Mouse (Mus musculus) embryo, embryonic 11.5 days (tissue): ENCODE results near the gene Ttc21a.

Experiments used
- DNase-seq: peaks from one replicate; pipeline ENCODE4 v3.0.0-alpha.2; 2012; ENCODE audit warnings: low read depth, low spot score

Ttc21a gene

GRCm38 (mm10) chr9:119941407-119941806, 4.0 kb downstream of the Ttc21a start:
- no peak for DNase-seq

GRCm38 (mm10) chr9:119941861-119942260, 4.5 kb downstream of the Ttc21a start:
- DNase-seq, result no peak

GRCm38 (mm10) chr9:119943326-119943725, 5.9 kb downstream of the Ttc21a start:
- DNase-seq, result no peak

- DNase-seq, result no peak
These were observed 7.9 kb downstream of the Ttc21a start for GRCm38 (mm10) chr9:119945173-119945900.

- no peak for DNase-seq
These were observed 11.4 kb downstream of the Ttc21a start for GRCm38 (mm10) chr9:119948804-119949203.

- DNase-seq, result no peak
These were observed 13.0 kb downstream of the Ttc21a start for GRCm38 (mm10) chr9:119950434-119950833.

- no peak for DNase-seq
These were observed 14.0 kb downstream of the Ttc21a start for GRCm38 (mm10) chr9:119951388-119951787.

GRCm38 (mm10) chr9:119958835-119959234, 21.4 kb downstream of the Ttc21a start:
- DNase-seq, result no peak

GRCm38 (mm10) chr9:119962216-119962615, 24.8 kb downstream of the Ttc21a start:
- no peak for DNase-seq

GRCm38 (mm10) chr9:119962987-119963667, 25.7 kb downstream of the Ttc21a start:
- DNase-seq, result peak; percentile 52

GRCm38 (mm10) chr9:119964206-119964605, 26.8 kb downstream of the Ttc21a start:
- DNase-seq, result no peak

- DNase-seq, result no peak
These were observed 27.8 kb downstream of the Ttc21a start for GRCm38 (mm10) chr9:119965186-119965585.

GRCm38 (mm10) chr9:119966221-119966910, 29.0 kb downstream of the Ttc21a start:
- no peak for DNase-seq

- DNase-seq, result no peak
These were observed 32.4 kb downstream of the Ttc21a start for GRCm38 (mm10) chr9:119969811-119970210.

- no peak for DNase-seq
These were observed 32.8 kb downstream of the Ttc21a start for GRCm38 (mm10) chr9:119970221-119970620.

GRCm38 (mm10) chr9:119970763-119971656, 33.6 kb downstream of the Ttc21a start:
- DNase-seq, result no peak

GRCm38 (mm10) chr9:119972166-119972565, 34.8 kb downstream of the Ttc21a start:
- no peak for DNase-seq

- no peak for DNase-seq
These were observed 35.2 kb downstream of the Ttc21a start for GRCm38 (mm10) chr9:119972582-119972981.

GRCm38 (mm10) chr9:119973281-119973680, 35.9 kb downstream of the Ttc21a start:
- no peak for DNase-seq

- DNase-seq, result no peak
These were observed 36.6 kb downstream of the Ttc21a start for GRCm38 (mm10) chr9:119973869-119974520.

- DNase-seq, result no peak
These were observed 37.2 kb downstream of the Ttc21a start for GRCm38 (mm10) chr9:119974609-119975008.
